Mouse (Mus musculus): ENCODE results near the gene Tmem206.

- TF ChIP-seq CTCF (IDR thresholded peaks at IDR 0.05; ENCODE audit: low read depth): no peak
- no peak for TF ChIP-seq EP300 (IDR thresholded peaks at IDR 0.05; ENCODE audit: low read depth)
Observed at GRCm38 (mm10) chr1:191283110-191284040, 42.3 kb upstream of the Tmem206 start.

Data from liver, embryonic 14.5 days (tissue).